Mouse (Mus musculus): ENCODE data around the gene Cacna1d.

- no peak for TF ChIP-seq CTCF (IDR thresholded peaks at IDR 0.05; ENCODE audit: low read depth)
- no peak for TF ChIP-seq EP300 (IDR thresholded peaks at IDR 0.05; ENCODE audit: low read depth)
Observed at GRCm38 (mm10) chr14:30204526-30204925, 286.7 kb downstream of the Cacna1d start.

Measured in heart, postnatal 0 days (tissue).